Mouse (Mus musculus): ENCODE data around the gene Cdc42ep1.

DNA sequence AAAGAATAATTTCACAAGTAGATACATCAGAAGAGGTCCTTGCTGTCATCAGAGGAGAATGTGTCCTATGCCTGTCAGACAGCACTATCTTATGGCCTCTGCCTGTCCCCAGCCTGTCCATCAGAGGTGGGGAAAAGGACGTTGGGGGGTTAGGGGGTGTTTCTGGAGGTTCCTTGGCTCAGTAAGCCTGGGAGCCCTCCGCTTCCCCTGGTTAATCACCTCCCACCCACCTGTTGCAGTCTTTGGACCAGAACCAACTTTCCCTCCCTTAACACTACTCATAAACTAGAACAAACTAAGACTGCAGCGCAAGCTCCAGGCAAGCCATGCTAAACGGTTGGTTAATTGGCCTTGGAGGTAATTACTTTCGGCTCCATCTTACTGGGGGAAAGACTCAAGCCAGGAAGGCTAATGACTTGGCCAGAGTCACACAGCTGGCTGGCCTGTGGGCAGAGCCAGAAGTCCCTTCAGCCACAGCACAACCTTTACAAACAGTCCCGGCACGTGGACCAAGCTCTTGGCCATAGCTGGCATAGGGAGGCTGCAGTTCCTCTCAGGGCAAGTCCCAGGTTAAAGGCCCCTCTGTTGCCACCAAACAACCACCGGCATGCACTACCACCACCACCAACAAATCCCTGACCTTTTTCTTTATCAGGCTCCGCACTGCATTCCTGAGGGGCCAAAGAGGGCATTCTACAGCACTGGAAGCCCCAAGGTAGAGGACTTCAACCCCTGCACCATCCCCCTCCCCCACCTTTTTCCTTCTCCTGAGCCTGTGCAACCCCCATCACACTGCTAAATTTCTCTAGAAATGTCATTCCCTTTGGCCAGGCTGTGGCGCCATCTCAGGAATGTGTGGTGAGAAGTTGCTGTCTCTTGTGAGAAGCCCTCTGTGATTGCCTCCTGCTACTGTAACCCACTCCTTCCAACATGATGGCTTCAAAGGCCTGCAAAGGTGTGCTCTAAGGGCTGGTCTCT lies 11.4 kb upstream of the Cdc42ep1 start:
- no peak for TF ChIP-seq CTCF (IDR thresholded peaks at IDR 0.05; ENCODE audit: insufficient read depth, low read length)
- no peak for TF ChIP-seq POLR2A (IDR thresholded peaks at IDR 0.05; ENCODE audit: borderline replicate concordance, extremely low read depth, low read depth, low read length)
